Mouse (Mus musculus): Measurements from ENCODE around the gene Tctn1.

DNA sequence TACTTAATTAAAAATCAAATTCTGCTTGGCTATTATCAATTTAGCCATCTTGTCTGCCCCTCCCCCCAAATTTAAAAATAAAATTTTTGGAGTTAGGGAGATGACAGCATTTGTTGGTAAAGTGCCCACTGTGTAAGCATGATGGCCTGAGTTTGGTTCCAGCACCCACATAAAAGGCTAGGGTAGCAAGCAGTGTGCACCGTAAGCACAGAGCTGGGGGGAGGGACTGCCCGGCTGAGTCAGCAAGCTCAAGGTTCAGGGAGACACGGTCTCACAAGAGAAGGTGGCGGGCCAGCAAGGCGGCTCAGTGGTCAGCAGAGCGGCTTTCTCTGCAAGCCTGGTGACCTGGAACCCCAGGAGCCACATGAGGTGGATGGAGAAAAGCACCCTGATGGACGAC, 41.2 kb upstream of the Tctn1 start:
- TF ChIP-seq CTCF (IDR thresholded peaks at IDR 0.05; ENCODE audit: borderline replicate concordance, control insufficient read depth, extremely low read depth, insufficient read depth, low read length, poor library complexity) (no peak), POLR2A (IDR thresholded peaks at IDR 0.05; ENCODE audit: control insufficient read depth, extremely low read depth, insufficient read depth, low read length, poor library complexity) (no peak)

All from thymus, adult 2 months (tissue).